Mouse (Mus musculus) thymus, adult 2 months (tissue): Measurements from ENCODE around the gene Msi2.

Source experiments
- CTCF ChIP-seq: fragments of 200-500 bp; IDR thresholded peaks from 2 replicates; pipeline ENCODE4 v1.5.1; 2012; ENCODE audit warnings: mild to moderate bottlenecking, control low read depth, low read length, moderate library complexity, borderline replicate concordance; ENCODE audit not compliant: control insufficient read depth, poor library complexity, insufficient read depth; ENCODE audit errors: extremely low read depth
- POLR2A ChIP-seq: fragments of 200-500 bp; IDR thresholded peaks from 2 replicates; pipeline ENCODE4 v1.6.1; 2012; ENCODE audit warnings: mild to moderate bottlenecking, low read length, control low read depth, moderate library complexity; ENCODE audit not compliant: control insufficient read depth, poor library complexity, insufficient read depth; ENCODE audit errors: extremely low read depth

- TF ChIP-seq POLR2A (no peak), CTCF (no peak)
Measured at GRCm38 (mm10) chr11:88488175-88488940, 230.0 kb downstream of the Msi2 start.
